ENCODE assay signal across 8 mouse cellular contexts in genomic region chr2:148406971-148407869, GRCm38 (mm10). TPM values are rescaled to one million over a fixed set of nuclear protein-coding genes. Genes with fewer than 3 reads are reported as not detected.
DNase-seq lines count a peak whose midpoint lies in the region; ATAC-seq lines count a peak whose summit lies in the region.

No protein-coding gene starts in this region.

- peak; percentile 38 to 49 for DNase-seq in cerebellum, postnatal 10 days
- DNase-seq in cerebellum, postnatal 36 days, result no peak
- DNase-seq in embryo, embryonic 11 days, result peak; percentile 54
- peak; percentile 47 to 74 for DNase-seq in kidney, postnatal 25 days

- H3K27ac ChIP-seq in heart, embryonic 13.5 days (replicated peaks), result peak overlapping the region; percentile 34
- peak overlapping the region; percentile 37 for H3K27ac ChIP-seq in stomach, embryonic 15.5 days

- H3K9ac ChIP-seq in heart, embryonic 13.5 days, result peak overlapping the region; percentile 76
- peak overlapping the region; percentile 19; the same call in 1 of the 2 replicates for H3K9ac ChIP-seq in stomach, embryonic 15.5 days

- no peak for ATAC-seq in heart, embryonic 13.5 days (ENCODE audit: extremely low read depth, insufficient number of reproducible peaks, low FRiP score, low TSS enrichment)
- peak; percentile 36 for ATAC-seq in megakaryocyte progenitor cell, adult 5-6 weeks (replicated peaks; ENCODE audit: poor library complexity)
- ATAC-seq in stomach, embryonic 15.5 days (ENCODE audit: insufficient read depth, low FRiP score, low read depth), result 0 out of 2 replicates have a peak, but pooled peaks have one; percentile 23
- ATAC-seq in cerebellum, adult (ENCODE audit: insufficient number of reproducible peaks, low FRiP score, low TSS enrichment), result no peak

- no peaks in the 10 kb centered on the region for H3K36me3 ChIP-seq in heart, embryonic 13.5 days
- no peaks in the 10 kb centered on the region for H3K36me3 ChIP-seq in stomach, embryonic 15.5 days

- H3K9me3 ChIP-seq in heart, embryonic 13.5 days, result peaks cover 3% of the 10 kb centered on the region; the same call in 1 of the 2 replicates
- H3K9me3 ChIP-seq in stomach, embryonic 15.5 days, result no peaks in the 10 kb centered on the region

- H3K4me1 ChIP-seq in heart, embryonic 13.5 days, result peaks cover 29% of the 10 kb centered on the region
- H3K4me1 ChIP-seq in stomach, embryonic 15.5 days, result peaks cover 15% of the 10 kb centered on the region; the same call in 1 of the 2 replicates

- H3K4me2 ChIP-seq in heart, embryonic 13.5 days, result peak overlapping the region; percentile 74
- peak overlapping the region; percentile 81 for H3K4me2 ChIP-seq in stomach, embryonic 15.5 days

- 3% methylated on average over 55 of the region's 55 CpGs for WGBS in heart, embryonic 13.5 days
- 8% methylated on average over 55 of the region's 55 CpGs for WGBS in stomach, embryonic 15.5 days

- H3K4me3 ChIP-seq in heart, embryonic 13.5 days, result peak overlapping the region; percentile 54
- peak overlapping the region; percentile 47 for H3K4me3 ChIP-seq in stomach, embryonic 15.5 days (replicated peaks)

- H3K27me3 ChIP-seq in heart, embryonic 13.5 days (replicated peaks), result peaks cover 40% of the 10 kb centered on the region
- peaks cover 21% of the 10 kb centered on the region for H3K27me3 ChIP-seq in stomach, embryonic 15.5 days (replicated peaks)

RNA-seq across cellular contexts. Expression of gene Thbd, which starts 0.8 kb away (rescaled TPM):
- 13.3 and 16.6 TPM in 2 replicates for polyA plus RNA-seq in heart, embryonic 13.5 days (2015; fragmentation: Nextera tagmentation; extraction: Ambion mirVana)
- total RNA-seq in megakaryocyte progenitor cell, adult 5-6 weeks (2015), result 12.0 and 13.8 TPM in 2 replicates
- 11.4 and 11.7 TPM in 2 replicates for total RNA-seq in megakaryocyte progenitor cell, adult 5-6 weeks (2017)
- polyA plus RNA-seq in stomach, embryonic 15.5 days (2015; fragmentation: Nextera tagmentation; extraction: Ambion mirVana), result 29.0 and 34.7 TPM in 2 replicates

RNA-seq across cellular contexts. Expression of gene Sstr4, which starts 12.1 kb away (rescaled TPM):
- polyA plus RNA-seq in heart, embryonic 13.5 days (2015; fragmentation: Nextera tagmentation; extraction: Ambion mirVana), result 0.94 and 1.3 TPM in 2 replicates
- total RNA-seq in megakaryocyte progenitor cell, adult 5-6 weeks (2015), result not detected in 2 replicates
- 0.29 TPM in 1 of 2 replicates, not detected in the other for total RNA-seq in megakaryocyte progenitor cell, adult 5-6 weeks (2017)
- 2.7 and 3.0 TPM in 2 replicates for polyA plus RNA-seq in stomach, embryonic 15.5 days (2015; fragmentation: Nextera tagmentation; extraction: Ambion mirVana)

RNA-seq across cellular contexts. Expression of gene Cd93, which starts 36.1 kb away (rescaled TPM):
- 24.4 and 25.3 TPM in 2 replicates for polyA plus RNA-seq in heart, embryonic 13.5 days (2015; fragmentation: Nextera tagmentation; extraction: Ambion mirVana)
- total RNA-seq in megakaryocyte progenitor cell, adult 5-6 weeks (2015), result 102 and 116 TPM in 2 replicates
- total RNA-seq in megakaryocyte progenitor cell, adult 5-6 weeks (2017), result 126 and 132 TPM in 2 replicates
- polyA plus RNA-seq in stomach, embryonic 15.5 days (2015; fragmentation: Nextera tagmentation; extraction: Ambion mirVana), result 10.5 and 11.2 TPM in 2 replicates

Comparison
In these comparisons a context has a peak if more than half of its experiments do, and no peak if none do; other contexts are left out.
1. DNase-seq: peak in cerebellum, postnatal 10 days (2 of 2), embryo, embryonic 11 days (single experiment) and kidney, postnatal 25 days (2 of 2); none in cerebellum, postnatal 36 days (0 of 2).
2. ATAC-seq: peak in megakaryocyte progenitor cell, adult 5-6 weeks (single experiment) and stomach, embryonic 15.5 days (single experiment); none in heart, embryonic 13.5 days (single experiment) and cerebellum, adult (single experiment).